Mouse (Mus musculus) liver, postnatal 0 days (tissue): ENCODE measurements around the gene Dscam. TPM values are rescaled to one million over a fixed set of nuclear protein-coding genes. Genes with fewer than 3 reads are reported as not detected.
A peak's percentile ranks its signal among the peaks of the same experiment; 100 is the strongest.

Source experiments
- ATAC-seq: fragments of 200-750 bp; cut with Nextera tagmentation; 2 replicates; pipeline ENCODE4 v1.8.0; 2017; ENCODE audit warnings: mild to moderate bottlenecking, moderate library complexity
- DNase-seq: peaks from one replicate; pipeline ENCODE4 v3.0.0-alpha.2; 2016
- H3K27ac ChIP-seq: fragments of 300-500 bp; sonication (generic); 2 replicates; pipeline ENCODE4 v1.5.1; 2014; ENCODE audit warnings: antibody characterized with exemption, moderate library complexity, mild to moderate bottlenecking, low read depth
- H3K27me3 ChIP-seq: fragments of 300-500 bp; sonication (generic); 2 replicates; pipeline ENCODE4 v1.6.1; 2014; ENCODE audit warnings: low read length, control low read depth, mixed read lengths; ENCODE audit not compliant: insufficient read depth
- H3K36me3 ChIP-seq: fragments of 300-500 bp; sonication (generic); replicated peaks from 2 replicates; pipeline ENCODE4 v1.6.1; 2014; ENCODE audit warnings: mild to moderate bottlenecking, control low read depth, low read length, moderate library complexity, mixed read lengths; ENCODE audit not compliant: insufficient read depth
- H3K4me1 ChIP-seq: fragments of 300-500 bp; sonication (generic); 2 replicates; pipeline ENCODE4 v1.6.1; 2014; ENCODE audit warnings: antibody characterized with exemption, mild to moderate bottlenecking, control low read depth; ENCODE audit not compliant: insufficient read depth
- H3K4me2 ChIP-seq: fragments of 300-500 bp; sonication (generic); 2 replicates; pipeline ENCODE4 v1.6.1; 2014; ENCODE audit warnings: low read depth, mild to moderate bottlenecking, low read length, moderate library complexity, mixed read lengths
- H3K4me3 ChIP-seq: fragments of 300-500 bp; sonication (generic); 2 replicates; pipeline ENCODE4 v1.5.1; 2014; ENCODE audit warnings: low read depth, low read length
- H3K9ac ChIP-seq: fragments of 300-500 bp; sonication (generic); replicated peaks from 2 replicates; pipeline ENCODE4 v1.6.1; 2014; ENCODE audit warnings: mild to moderate bottlenecking, moderate library complexity
- H3K9me3 ChIP-seq: fragments of 300-500 bp; sonication (generic); 2 replicates; pipeline ENCODE4 v1.6.1; 2016; ENCODE audit warnings: mild to moderate bottlenecking, control low read depth, low read length, mixed read lengths
- CTCF ChIP-seq: sonication (generic); IDR thresholded peaks from 2 replicates; pipeline ENCODE4 v1.5.1; 2016; ENCODE audit warnings: antibody characterized with exemption, low read depth
- EP300 ChIP-seq: IDR thresholded peaks from 2 replicates; pipeline ENCODE4 v1.6.1; 2016; ENCODE audit warnings: antibody characterized with exemption, low read depth, mild to moderate bottlenecking
- WGBS: fragments of 180-500 bp; shearing (Covaris S2); extraction: QIAGEN DNeasy Blood & Tissue Kit; methylation state at CpG from one replicate; pipeline ENCODE4 v1.1.7; 2014; ENCODE audit not compliant: insufficient replicate concordance; 5-methylcytosine and 5-hydroxymethylcytosine counted together
- polyA plus RNA-seq: library from polyadenylated mRNA; unstranded; fragments of >200 nt; fragmentation: Nextera tagmentation; extraction: Ambion mirVana; gene quantifications from 2 replicates; pipeline ENCODE4 v1.2.1, GENCODE M21; 2015

Gene Dscam
- polyA plus RNA-seq, 1 experiment from 2014 or later, result not detected

- Histone ChIP-seq H3K4me3 (no peak overlapping the region), H3K27me3 (no peaks in the 10 kb centered on the region), H3K4me1 (0 out of 2 replicates have a peak, but pooled peaks cover 2% of the 10 kb centered on the region), H3K9ac (no peak overlapping the region), H3K4me2 (no peak overlapping the region), H3K36me3 (no peaks in the 10 kb centered on the region), H3K27ac (no peak overlapping the region), H3K9me3 (no peaks in the 10 kb centered on the region)
- DNase-seq (no peak), ATAC-seq (no peak)
- peak; percentile 26; the same call in 1 of the 2 replicates for TF ChIP-seq CTCF
- no peak for TF ChIP-seq EP300
- WGBS, result 61% methylated on average over 3 of the region's 3 CpGs
Measured at GRCm38 (mm10) chr16:97017171-97017738, 153.3 kb downstream of the Dscam start.

DNA sequence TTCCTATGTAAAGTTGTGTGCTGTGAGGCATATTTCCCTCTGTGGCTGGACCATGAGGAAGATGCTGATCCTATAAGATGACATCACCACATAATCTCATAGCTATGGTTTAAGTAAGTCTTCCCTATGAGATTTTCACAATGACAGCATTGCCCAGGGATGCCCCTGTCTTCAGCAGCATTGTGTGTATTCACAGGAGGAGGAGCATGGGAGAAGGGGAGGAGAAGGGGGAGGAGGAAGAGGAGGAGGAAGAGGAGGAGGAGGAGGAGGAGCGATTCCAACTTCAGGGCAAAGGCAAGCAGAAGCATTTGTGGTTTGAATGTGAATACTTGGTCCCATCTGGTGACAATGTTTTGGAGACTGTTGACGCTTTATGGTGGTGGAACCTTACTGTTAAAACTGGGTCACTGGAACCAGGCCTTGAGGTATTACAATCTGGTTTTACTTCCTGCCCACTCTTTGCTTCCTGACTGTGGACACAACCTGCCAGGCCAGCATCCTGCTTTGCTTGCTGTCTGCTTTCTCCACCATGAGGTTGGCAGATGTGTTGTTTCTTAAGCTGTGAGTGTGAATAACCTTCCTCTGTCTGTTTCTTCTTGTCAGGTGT lies 154.2 kb downstream of the Dscam start:
- ATAC-seq, result no peak
- H3K4me1 ChIP-seq, result 0 out of 2 replicates have a peak, but pooled peaks cover 2% of the 10 kb centered on the region
- WGBS, result 68% methylated on average over 2 of the region's 2 CpGs

GRCm38 (mm10) chr16:97014343-97014742 lies 156.2 kb downstream of the Dscam start:
- H3K4me3 ChIP-seq, result no peak overlapping the region
- no peaks in the 10 kb centered on the region for H3K27me3 ChIP-seq
- ATAC-seq (no peak), DNase-seq (no peak)
- H3K27ac ChIP-seq, result no peak overlapping the region
- H3K36me3 ChIP-seq, result no peaks in the 10 kb centered on the region
- H3K4me1 ChIP-seq, result 0 out of 2 replicates have a peak, but pooled peaks cover 2% of the 10 kb centered on the region
- H3K4me2 ChIP-seq, result no peak overlapping the region
- no peak overlapping the region for H3K9ac ChIP-seq
- H3K9me3 ChIP-seq, result no peaks in the 10 kb centered on the region
- TF ChIP-seq CTCF (peak; percentile 33), EP300 (no peak)
- 69% methylated on average over 3 of the region's 3 CpGs for WGBS

More for the DNA sequence above, 154.2 kb downstream of the Dscam start:
- H3K36me3 ChIP-seq, result no peaks in the 10 kb centered on the region
- no peak overlapping the region for H3K4me3 ChIP-seq
- TF ChIP-seq CTCF (no peak), EP300 (no peak)
- H3K27ac ChIP-seq, result no peak overlapping the region
- H3K4me2 ChIP-seq, result no peak overlapping the region
- H3K9ac ChIP-seq, result no peak overlapping the region
- no peak for DNase-seq
- H3K27me3 ChIP-seq, result no peaks in the 10 kb centered on the region
- no peaks in the 10 kb centered on the region for H3K9me3 ChIP-seq

- ATAC-seq, result no peak
- no peak for TF ChIP-seq CTCF
- no peak for TF ChIP-seq EP300
- no peak overlapping the region for H3K4me2 ChIP-seq
- H3K36me3 ChIP-seq, result no peaks in the 10 kb centered on the region
- no peak overlapping the region for H3K9ac ChIP-seq
- H3K9me3 ChIP-seq, result no peaks in the 10 kb centered on the region
- H3K27me3 ChIP-seq, result no peaks in the 10 kb centered on the region
- no peaks in the 10 kb centered on the region; the same call in 1 of the 2 replicates for H3K4me1 ChIP-seq
- DNase-seq, result no peak
- H3K4me3 ChIP-seq, result no peak overlapping the region
- H3K27ac ChIP-seq, result no peak overlapping the region
- WGBS, result 59% methylated on average over 4 of the region's 4 CpGs
Measured at GRCm38 (mm10) chr16:97009116-97010055, 161.2 kb downstream of the Dscam start.

DNA sequence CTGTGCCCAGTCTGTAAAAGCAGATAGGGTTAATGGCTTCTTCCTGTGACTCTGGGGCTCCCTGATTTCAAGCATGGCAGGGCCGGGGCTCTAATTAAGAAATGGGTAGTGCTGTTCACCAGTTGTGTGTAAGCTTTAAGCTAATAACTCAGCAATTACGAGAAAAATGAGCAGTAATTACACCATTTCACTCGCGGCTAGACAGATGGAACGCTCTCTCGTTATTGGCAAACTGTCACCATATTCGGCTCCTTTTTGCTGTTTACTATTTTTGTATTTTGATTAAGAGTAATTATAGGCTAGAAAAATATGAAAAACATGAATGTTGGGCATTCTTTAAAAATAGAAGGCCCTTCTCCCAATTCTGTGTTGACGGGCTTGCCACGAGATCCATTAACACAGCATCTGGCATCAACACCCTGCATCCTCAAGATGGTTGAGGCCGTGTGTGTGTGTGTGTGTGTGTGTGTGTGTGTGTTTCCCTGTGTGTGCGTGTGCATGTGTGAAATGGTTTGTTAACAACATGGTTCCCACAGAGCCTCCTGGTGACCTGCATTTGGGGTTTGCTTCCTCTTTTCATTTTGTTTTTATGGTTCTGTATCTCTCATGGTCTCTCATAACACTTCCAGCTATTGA lies 162.5 kb downstream of the Dscam start:
- Histone ChIP-seq H3K4me3 (no peak overlapping the region), H3K9ac (no peak overlapping the region), H3K27ac (no peak overlapping the region), H3K9me3 (no peaks in the 10 kb centered on the region), H3K4me1 (no peaks in the 10 kb centered on the region; the same call in 1 of the 2 replicates), H3K36me3 (no peaks in the 10 kb centered on the region), H3K4me2 (no peak overlapping the region), H3K27me3 (no peaks in the 10 kb centered on the region)
- 78% methylated on average over 11 of the region's 11 CpGs for WGBS
- TF ChIP-seq CTCF, result no peak
- no peak for TF ChIP-seq EP300
- no peak for DNase-seq
- ATAC-seq, result no peak
